Mouse (Mus musculus): ENCODE measurements around the gene Limd1. TPM values are rescaled to one million over a fixed set of nuclear protein-coding genes. Genes with fewer than 3 reads are reported as not detected.

Limd1 gene
- polyA plus RNA-seq, 1 experiment from 2014 or later, result 55.9 TPM

DNA sequence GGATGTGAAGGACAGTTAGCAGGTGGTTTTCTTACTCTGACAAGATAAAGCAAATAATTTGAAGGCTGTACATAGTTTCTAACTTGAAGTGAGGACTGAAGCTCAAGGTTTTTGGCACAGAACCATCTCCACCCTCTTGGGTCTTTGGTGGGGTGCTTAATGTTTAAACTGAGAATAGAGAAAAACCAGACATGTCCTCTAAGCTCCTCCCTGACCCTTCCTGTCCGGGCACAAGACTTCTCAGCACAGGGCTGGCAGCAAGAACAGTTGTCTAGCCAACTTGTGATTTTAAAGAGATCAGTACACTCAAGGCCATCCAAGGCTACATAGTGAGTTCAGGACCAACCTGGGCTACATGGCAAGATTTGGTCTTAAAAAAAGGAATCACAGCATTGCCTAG is 27.1 kb downstream of the Limd1 start:
- WGBS, result 79% methylated on average over 1 of the region's 1 CpGs
- Histone ChIP-seq H3K27me3 (ENCODE audit: control insufficient read depth, insufficient read depth, low read length) (no peaks in the 10 kb centered on the region), H3K9ac (ENCODE audit: low read depth, low read length) (no peak overlapping the region), H3K36me3 (ENCODE audit: control insufficient read depth, insufficient read depth, low read length) (peaks cover 15% of the 10 kb centered on the region), H3K4me3 (ENCODE audit: low read length) (no peak overlapping the region), H3K27ac (ENCODE audit: low read depth, low read length) (no peak overlapping the region), H3K4me2 (replicated peaks; ENCODE audit: low read depth, low read length) (no peak overlapping the region), H3K4me1 (ENCODE audit: control insufficient read depth, insufficient read depth, low read length) (0 out of 2 replicates have a peak, but pooled peaks cover 3% of the 10 kb centered on the region), H3K9me3 (ENCODE audit: control insufficient read depth, low read length) (no peaks in the 10 kb centered on the region)
- no peak for ATAC-seq (ENCODE audit: low FRiP score, low TSS enrichment)

GRCm38 (mm10) chr9:123506270-123507146 is 28.0 kb downstream of the Limd1 start:
- H3K27ac ChIP-seq (ENCODE audit: low read depth, low read length), result no peak overlapping the region
- H3K4me1 ChIP-seq (ENCODE audit: control insufficient read depth, insufficient read depth, low read length), result 0 out of 2 replicates have a peak, but pooled peaks cover 3% of the 10 kb centered on the region
- no peaks in the 10 kb centered on the region for H3K27me3 ChIP-seq (ENCODE audit: control insufficient read depth, insufficient read depth, low read length)
- no peak overlapping the region for H3K9ac ChIP-seq (ENCODE audit: low read depth, low read length)
- peaks cover 21% of the 10 kb centered on the region for H3K36me3 ChIP-seq (ENCODE audit: control insufficient read depth, insufficient read depth, low read length)
- H3K9me3 ChIP-seq (ENCODE audit: control insufficient read depth, low read length), result no peaks in the 10 kb centered on the region
- no peak overlapping the region for H3K4me2 ChIP-seq (replicated peaks; ENCODE audit: low read depth, low read length)
- ATAC-seq (ENCODE audit: low FRiP score, low TSS enrichment), result peak; percentile 41; the same call in 1 of the 2 replicates
- no peak overlapping the region for H3K4me3 ChIP-seq (ENCODE audit: low read length)
- WGBS, result 61% methylated on average over 4 of the region's 4 CpGs

DNA sequence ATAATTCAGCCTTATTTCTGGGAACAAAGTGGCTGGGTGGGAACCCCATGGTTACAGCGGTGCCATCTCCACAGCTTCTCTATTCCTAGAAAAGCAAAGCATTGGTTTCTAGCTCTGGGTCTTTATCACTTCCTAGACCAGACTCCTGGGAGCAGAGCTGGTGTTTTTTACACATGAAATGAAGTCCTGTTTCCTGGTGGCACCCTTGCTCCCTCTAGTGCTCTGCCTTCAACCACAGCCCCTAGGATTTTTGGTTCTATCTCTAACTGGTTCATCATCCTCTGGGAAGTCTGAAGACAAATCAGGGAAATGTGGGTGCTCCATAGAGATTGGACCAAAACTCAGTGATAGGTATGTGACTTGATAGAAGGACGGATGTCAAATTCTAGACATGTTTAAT is 28.9 kb downstream of the Limd1 start:
- no peak for ATAC-seq (ENCODE audit: low FRiP score, low TSS enrichment)
- Histone ChIP-seq H3K4me1 (ENCODE audit: control insufficient read depth, insufficient read depth, low read length) (0 out of 2 replicates have a peak, but pooled peaks cover 3% of the 10 kb centered on the region), H3K36me3 (ENCODE audit: control insufficient read depth, insufficient read depth, low read length) (peaks cover 26% of the 10 kb centered on the region), H3K27me3 (ENCODE audit: control insufficient read depth, insufficient read depth, low read length) (no peaks in the 10 kb centered on the region), H3K4me3 (ENCODE audit: low read length) (no peak overlapping the region), H3K9me3 (ENCODE audit: control insufficient read depth, low read length) (no peaks in the 10 kb centered on the region), H3K27ac (ENCODE audit: low read depth, low read length) (no peak overlapping the region), H3K4me2 (replicated peaks; ENCODE audit: low read depth, low read length) (no peak overlapping the region), H3K9ac (ENCODE audit: low read depth, low read length) (no peak overlapping the region)
- WGBS, result 90% methylated on average over 2 of the region's 2 CpGs

GRCm38 (mm10) chr9:123508986-123509385 is 30.5 kb downstream of the Limd1 start:
- H3K36me3 ChIP-seq (ENCODE audit: control insufficient read depth, insufficient read depth, low read length), result peaks cover 28% of the 10 kb centered on the region
- WGBS, result 90% methylated on average over 2 of the region's 2 CpGs
- no peak for ATAC-seq (ENCODE audit: low FRiP score, low TSS enrichment)

DNA sequence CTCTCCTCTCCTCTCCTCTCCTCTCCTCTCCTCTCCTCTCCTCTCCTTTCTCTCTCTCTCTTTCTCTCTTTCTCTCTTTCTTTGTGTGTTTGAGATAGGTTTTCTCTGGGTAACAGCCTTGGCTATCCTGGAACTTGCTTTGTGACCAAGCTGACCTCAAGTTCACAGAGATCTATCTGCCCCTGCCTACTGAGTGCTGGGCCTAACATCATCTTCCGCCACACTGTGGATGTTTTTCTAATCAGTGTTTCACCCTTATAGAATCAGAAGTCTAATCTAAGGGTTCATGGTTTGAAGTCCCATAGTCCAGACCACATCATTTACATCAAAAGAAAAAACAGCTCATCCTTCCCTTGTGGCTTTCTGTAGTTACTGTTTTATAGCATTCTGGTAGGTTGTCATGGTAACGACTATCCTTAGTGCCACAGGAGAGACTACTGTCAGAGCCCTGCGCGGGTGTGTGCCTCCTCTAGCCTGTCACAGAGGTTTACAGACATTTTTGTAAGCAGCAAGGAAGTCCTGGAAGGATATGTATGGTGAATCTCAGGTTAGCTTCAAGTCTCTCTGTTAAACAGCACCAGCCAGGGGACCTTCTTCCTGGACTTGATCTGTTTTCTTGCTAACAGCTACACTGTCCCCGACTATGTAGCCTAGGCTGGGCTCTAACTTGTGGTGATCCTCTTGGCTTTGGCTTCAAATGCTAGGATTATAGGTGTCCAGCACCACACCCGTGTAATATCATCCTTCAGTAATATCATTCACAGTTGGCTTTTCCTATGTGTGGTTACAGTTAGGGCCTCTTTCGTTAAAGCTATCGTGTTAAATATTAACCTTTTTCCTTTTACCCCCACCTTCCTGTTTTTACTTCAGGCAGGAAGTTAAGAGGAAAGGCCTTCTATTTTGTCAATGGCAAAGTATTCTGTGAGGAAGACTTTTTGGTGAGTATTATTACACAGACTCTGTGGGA is 31.4 kb downstream of the Limd1 start:
- 0 out of 2 replicates have a peak overlapping the region, but pooled peaks have one; percentile 42 for H3K27ac ChIP-seq (ENCODE audit: low read depth, low read length)
- peaks cover 28% of the 10 kb centered on the region for H3K36me3 ChIP-seq (ENCODE audit: control insufficient read depth, insufficient read depth, low read length)

More at GRCm38 (mm10) chr9:123508986-123509385, 30.5 kb downstream of the Limd1 start:
- Histone ChIP-seq H3K9ac (ENCODE audit: low read depth, low read length) (no peak overlapping the region), H3K27ac (ENCODE audit: low read depth, low read length) (no peak overlapping the region), H3K27me3 (ENCODE audit: control insufficient read depth, insufficient read depth, low read length) (no peaks in the 10 kb centered on the region), H3K4me1 (ENCODE audit: control insufficient read depth, insufficient read depth, low read length) (0 out of 2 replicates have a peak, but pooled peaks cover 3% of the 10 kb centered on the region), H3K4me2 (replicated peaks; ENCODE audit: low read depth, low read length) (no peak overlapping the region), H3K9me3 (ENCODE audit: control insufficient read depth, low read length) (no peaks in the 10 kb centered on the region), H3K4me3 (ENCODE audit: low read length) (no peak overlapping the region)

GRCm38 (mm10) chr9:123510926-123511325 is 32.4 kb downstream of the Limd1 start:
- Histone ChIP-seq H3K4me1 (ENCODE audit: control insufficient read depth, insufficient read depth, low read length) (0 out of 2 replicates have a peak, but pooled peaks cover 3% of the 10 kb centered on the region), H3K27ac (ENCODE audit: low read depth, low read length) (0 out of 2 replicates have a peak overlapping the region, but pooled peaks have one; percentile 42), H3K36me3 (ENCODE audit: control insufficient read depth, insufficient read depth, low read length) (peaks cover 26% of the 10 kb centered on the region), H3K4me3 (ENCODE audit: low read length) (no peak overlapping the region), H3K9ac (ENCODE audit: low read depth, low read length) (no peak overlapping the region), H3K4me2 (replicated peaks; ENCODE audit: low read depth, low read length) (no peak overlapping the region), H3K27me3 (ENCODE audit: control insufficient read depth, insufficient read depth, low read length) (no peaks in the 10 kb centered on the region), H3K9me3 (ENCODE audit: control insufficient read depth, low read length) (no peaks in the 10 kb centered on the region)
- 82% methylated on average over 5 of the region's 5 CpGs for WGBS
- ATAC-seq (ENCODE audit: low FRiP score, low TSS enrichment), result no peak

More for the DNA sequence above, 31.4 kb downstream of the Limd1 start:
- Histone ChIP-seq H3K4me2 (replicated peaks; ENCODE audit: low read depth, low read length) (no peak overlapping the region), H3K9ac (ENCODE audit: low read depth, low read length) (no peak overlapping the region), H3K9me3 (ENCODE audit: control insufficient read depth, low read length) (no peaks in the 10 kb centered on the region), H3K4me1 (ENCODE audit: control insufficient read depth, insufficient read depth, low read length) (0 out of 2 replicates have a peak, but pooled peaks cover 3% of the 10 kb centered on the region), H3K4me3 (ENCODE audit: low read length) (no peak overlapping the region), H3K27me3 (ENCODE audit: control insufficient read depth, insufficient read depth, low read length) (no peaks in the 10 kb centered on the region)
- WGBS, result 64% methylated on average over 8 of the region's 8 CpGs
- ATAC-seq (ENCODE audit: low FRiP score, low TSS enrichment), result peak; percentile 43; the same call in 1 of the 2 replicates

DNA sequence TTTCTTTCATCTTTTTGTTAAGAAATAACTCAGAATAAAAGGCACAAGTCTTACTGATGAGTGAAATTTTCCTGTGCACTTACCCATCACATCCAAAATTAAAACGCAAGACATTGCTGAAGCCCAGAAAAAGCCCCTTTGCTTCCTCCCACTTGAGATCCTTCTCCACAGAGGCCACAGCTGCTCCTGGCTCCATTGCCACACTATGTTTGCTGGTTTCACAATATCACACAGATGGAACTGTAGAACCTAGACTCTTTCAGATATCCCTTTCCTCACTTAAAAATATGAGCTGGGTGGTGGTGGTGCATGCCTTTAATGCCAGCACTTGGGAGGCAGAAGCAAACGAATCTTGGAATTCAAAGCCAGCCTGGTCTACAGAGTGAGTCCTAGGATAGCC is 34.0 kb downstream of the Limd1 start:
- 0 out of 2 replicates have a peak, but pooled peaks cover 3% of the 10 kb centered on the region for H3K4me1 ChIP-seq (ENCODE audit: control insufficient read depth, insufficient read depth, low read length)
- H3K9me3 ChIP-seq (ENCODE audit: control insufficient read depth, low read length), result no peaks in the 10 kb centered on the region
- no peak overlapping the region for H3K27ac ChIP-seq (ENCODE audit: low read depth, low read length)
- no peak overlapping the region for H3K4me2 ChIP-seq (replicated peaks; ENCODE audit: low read depth, low read length)
- 88% methylated on average over 2 of the region's 2 CpGs for WGBS
- no peak overlapping the region for H3K4me3 ChIP-seq (ENCODE audit: low read length)
- H3K36me3 ChIP-seq (ENCODE audit: control insufficient read depth, insufficient read depth, low read length), result peaks cover 38% of the 10 kb centered on the region
- no peaks in the 10 kb centered on the region for H3K27me3 ChIP-seq (ENCODE audit: control insufficient read depth, insufficient read depth, low read length)
- H3K9ac ChIP-seq (ENCODE audit: low read depth, low read length), result no peak overlapping the region
- no peak for ATAC-seq (ENCODE audit: low FRiP score, low TSS enrichment)

- Histone ChIP-seq H3K4me3 (ENCODE audit: low read length) (no peak overlapping the region), H3K4me2 (replicated peaks; ENCODE audit: low read depth, low read length) (no peak overlapping the region), H3K36me3 (ENCODE audit: control insufficient read depth, insufficient read depth, low read length) (peaks cover 63% of the 10 kb centered on the region), H3K9me3 (ENCODE audit: control insufficient read depth, low read length) (no peaks in the 10 kb centered on the region), H3K27ac (ENCODE audit: low read depth, low read length) (no peak overlapping the region), H3K9ac (ENCODE audit: low read depth, low read length) (no peak overlapping the region), H3K4me1 (ENCODE audit: control insufficient read depth, insufficient read depth, low read length) (no peaks in the 10 kb centered on the region), H3K27me3 (ENCODE audit: control insufficient read depth, insufficient read depth, low read length) (no peaks in the 10 kb centered on the region)
- 81% methylated on average over 2 of the region's 2 CpGs for WGBS
- ATAC-seq (ENCODE audit: low FRiP score, low TSS enrichment), result no peak
Measured at GRCm38 (mm10) chr9:123515087-123515486, 36.6 kb downstream of the Limd1 start.
